Mouse (Mus musculus): ENCODE measurements around the gene Osbpl8.

DNA sequence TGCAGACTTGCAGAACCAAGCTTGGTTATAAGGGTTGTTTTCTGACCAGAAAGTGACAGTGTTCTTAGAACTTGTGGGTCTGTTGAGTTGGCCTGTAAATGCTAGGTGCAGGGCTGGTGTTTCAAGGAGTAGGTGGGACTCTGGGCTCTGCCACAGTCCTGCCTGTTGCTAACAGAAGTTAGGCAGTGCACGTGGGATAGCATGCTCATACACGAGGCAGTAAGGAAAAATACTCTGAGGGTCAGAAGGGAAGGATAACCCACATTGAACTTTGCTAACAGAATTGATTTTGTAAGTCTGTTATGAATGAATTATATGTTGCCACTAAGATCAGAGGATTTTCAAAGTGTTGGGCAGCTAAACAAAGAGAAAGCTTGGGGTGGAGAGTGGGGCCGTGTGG lies 51.6 kb downstream of the Osbpl8 start:
- TF ChIP-seq POLR2A (IDR thresholded peaks at IDR 0.05; ENCODE audit: low read depth, low read length) (no peak), CTCF (IDR thresholded peaks at IDR 0.05; ENCODE audit: extremely low read depth, insufficient read length, insufficient replicate concordance, low read depth, low read length) (no peak)
